9 mouse cellular contexts compared by ENCODE assay signal in genomic region chr11:8625451-8625850, GRCm38 (mm10). TPM values are rescaled to one million over a fixed set of nuclear protein-coding genes. Genes with fewer than 3 reads are reported as not detected.
A peak's percentile ranks its signal among the peaks of the same experiment; 100 is the strongest.
DNase-seq lines count a peak whose midpoint lies in the region; ATAC-seq lines count a peak whose summit lies in the region.
"Had no signal": no experiment of that assay in that cellular context is flagged by ENCODE, and none has a peak within 500 bp of the region (broad histone marks: within the 10 kb centered on the region; RNA-seq: fewer than 3 reads in every experiment).

No protein-coding gene starts in this region.

- intact Hi-C loops in left cerebral cortex, postnatal 4 days (cut with DNase I): no loop called here
- intact Hi-C loops in left cerebral cortex, postnatal 25 days (cut with DNase I): no loop called here

- H3K36me3 ChIP-seq in forebrain, embryonic 12.5 days (replicated peaks): no peaks in the 10 kb centered on the region
- H3K36me3 ChIP-seq in limb, embryonic 15.5 days: 0 out of 2 replicates have a peak, but pooled peaks cover 2% of the 10 kb centered on the region
- H3K36me3 ChIP-seq: liver, embryonic 15.5 days had no signal

- 56% methylated on average over 6 of the region's 6 CpGs for WGBS in forebrain, embryonic 12.5 days
- WGBS in limb, embryonic 15.5 days: 15% methylated on average over 6 of the region's 6 CpGs

- H3K4me1 ChIP-seq in forebrain, embryonic 12.5 days: peaks cover 20% of the 10 kb centered on the region
- H3K4me1 ChIP-seq in limb, embryonic 15.5 days: peaks cover 54% of the 10 kb centered on the region

- ATAC-seq in forebrain, embryonic 12.5 days (ENCODE audit: low FRiP score): peak; percentile 37; the same call in 1 of the 2 replicates
- ATAC-seq in limb, embryonic 15.5 days (ENCODE audit: insufficient number of reproducible peaks, low FRiP score, low TSS enrichment, low read depth): no peak

- no peak overlapping the region for H3K27ac ChIP-seq in forebrain, embryonic 12.5 days
- H3K27ac ChIP-seq in limb, embryonic 15.5 days: peak overlapping the region; percentile 96
- H3K27ac ChIP-seq: liver, embryonic 15.5 days had no signal

- peak overlapping the region; percentile 99; the same call in 1 of the 2 replicates for H3K4me2 ChIP-seq in forebrain, embryonic 12.5 days
- H3K4me2 ChIP-seq in limb, embryonic 15.5 days: peak overlapping the region; percentile 93

- peak; percentile 48 for DNase-seq in left cerebral cortex, postnatal 4 days
- no peak for DNase-seq in left cerebral cortex, postnatal 25 days (ENCODE audit: low spot score in 2 of 2)
- peak; percentile 29 for DNase-seq in embryo, embryonic 9.5 days (ENCODE audit: extremely low spot score)
- no peak for DNase-seq in frontal cortex, postnatal 14 days (ENCODE audit: low spot score in 2 of 2)
- no peak for DNase-seq in MN1 (ENCODE audit: low spot score)
- DNase-seq in liver: no peak

- no peak overlapping the region for H3K9ac ChIP-seq in forebrain, embryonic 12.5 days
- no peak overlapping the region for H3K9ac ChIP-seq in limb, embryonic 15.5 days
- H3K9ac ChIP-seq: liver, embryonic 15.5 days had no signal

- no peaks in the 10 kb centered on the region for H3K9me3 ChIP-seq in forebrain, embryonic 12.5 days
- H3K9me3 ChIP-seq in limb, embryonic 15.5 days: no peaks in the 10 kb centered on the region
- H3K9me3 ChIP-seq: liver, embryonic 15.5 days had no signal

- peaks cover 16% of the 10 kb centered on the region; the same call in 1 of the 2 replicates for H3K27me3 ChIP-seq in forebrain, embryonic 12.5 days
- no peaks in the 10 kb centered on the region for H3K27me3 ChIP-seq in limb, embryonic 15.5 days

- no peak overlapping the region for H3K4me3 ChIP-seq in forebrain, embryonic 12.5 days (replicated peaks)
- H3K4me3 ChIP-seq in limb, embryonic 15.5 days: peak overlapping the region; percentile 73; the same call in 1 of the 2 replicates

RNA-seq across cellular contexts. Expression of gene Tns3, which starts 38.9 kb away (rescaled TPM):
- total RNA-seq in left cerebral cortex, postnatal 4 days (2021): 10 to 100 TPM; 19.5 to 21.4 TPM
- total RNA-seq in left cerebral cortex, postnatal 25 days (2021): 10 to 100 TPM; 34.9 to 38.3 TPM
- 10.2 and 11.4 TPM in 2 replicates for polyA plus RNA-seq in forebrain, embryonic 12.5 days (2016; fragmentation: Nextera tagmentation; extraction: Ambion mirVana)
- polyA plus RNA-seq in limb, embryonic 15.5 days (2015; fragmentation: Nextera tagmentation; extraction: Ambion mirVana): 26.8 and 31.6 TPM in 2 replicates

Comparison
In these comparisons a context has a peak if more than half of its experiments do, and no peak if none do; other contexts are left out.
1. DNase-seq: peak in left cerebral cortex, postnatal 4 days (single experiment) and embryo, embryonic 9.5 days (single experiment); none in left cerebral cortex, postnatal 25 days (0 of 2), frontal cortex, postnatal 14 days (0 of 2), MN1 (single experiment) and liver (single experiment).